Comparison of ENCODE assay signal across 19 mouse cellular contexts in genomic region chr4:129364379-129364778, GRCm38 (mm10). TPM values are rescaled to one million over a fixed set of nuclear protein-coding genes. Genes with fewer than 3 reads are reported as not detected.
DNase-seq lines count a peak whose midpoint lies in the region; ATAC-seq and TF ChIP-seq lines count a peak whose summit lies in the region.
"Had no signal": no experiment of that assay in that cellular context is flagged by ENCODE, and none has a peak within 500 bp of the region (broad histone marks: within the 10 kb centered on the region; RNA-seq: fewer than 3 reads in every experiment).

No protein-coding gene starts in this region.

- no peaks in the 10 kb centered on the region for H3K27me3 ChIP-seq in thymus, adult 2 months (ENCODE audit: control insufficient read depth, insufficient read depth, low read length)
- H3K27me3 ChIP-seq in forebrain, embryonic 15.5 days, result no peaks in the 10 kb centered on the region
- H3K27me3 ChIP-seq: forebrain, embryonic 13.5 days; hindbrain, embryonic 12.5 days had no signal

- no peak for ATAC-seq in forebrain, embryonic 15.5 days (replicated peaks)
- ATAC-seq: forebrain, embryonic 13.5 days; hindbrain, embryonic 16.5 days had no signal

- no peak for TF ChIP-seq POLR2A in thymus, adult 2 months (IDR thresholded peaks at IDR 0.05; ENCODE audit: control insufficient read depth, extremely low read depth, insufficient read depth, low read length, poor library complexity)

- WGBS in thymus, adult 2 months, result 86% methylated on average over 3 of the region's 3 CpGs
- 87% methylated on average over 3 of the region's 3 CpGs for WGBS in macrophage (ENCODE audit: missing documents)
- 92% methylated on average over 3 of the region's 3 CpGs for WGBS in forebrain, embryonic 15.5 days

- peak overlapping the region; percentile 28; the same call in 1 of the 2 replicates for H3K27ac ChIP-seq in thymus, adult 2 months (ENCODE audit: control insufficient read depth, insufficient read depth, low read length)
- 0 out of 2 replicates have a peak overlapping the region, but pooled peaks have one; percentile 58 for H3K27ac ChIP-seq in macrophage
- H3K27ac ChIP-seq in forebrain, embryonic 15.5 days (replicated peaks), result no peak overlapping the region
- H3K27ac ChIP-seq: embryonic facial prominence, embryonic 10.5 days; forebrain, embryonic 13.5 days; heart, embryonic 10.5 days; hindbrain, embryonic 12.5 days had no signal

- no peaks in the 10 kb centered on the region for H3K79me2 ChIP-seq in macrophage (ENCODE audit: inconsistent target)

- no peak overlapping the region for H3K4me2 ChIP-seq in forebrain, embryonic 15.5 days (replicated peaks)
- H3K4me2 ChIP-seq: forebrain, embryonic 13.5 days; hindbrain, embryonic 12.5 days had no signal

- DNase-seq in thymus, adult 2 months, result no peak
- no peak for DNase-seq in thymus, adult 18-20 months
- DNase-seq in T-cell, adult 2 months (ENCODE audit: low spot score), result peak; percentile 18
- no peak for DNase-seq in adrenal gland, postnatal 4 days (ENCODE audit: low spot score in 2 of 2)
- no peak for DNase-seq in gastrocnemius, postnatal 4 days (ENCODE audit: low spot score in 2 of 2)
- DNase-seq: cerebellum, adult 18-20 months; cerebellum, adult 9-11 months; gastrocnemius, postnatal 36 days; heart, adult 18-20 months; heart, postnatal 10 days; heart, postnatal 4 days had no signal

- no peak overlapping the region for H3K4me3 ChIP-seq in thymus, adult 2 months (ENCODE audit: control insufficient read depth, insufficient read depth, low read length)
- H3K4me3 ChIP-seq in macrophage (ENCODE audit: inconsistent target), result no peak overlapping the region
- no peak overlapping the region for H3K4me3 ChIP-seq in forebrain, embryonic 15.5 days
- H3K4me3 ChIP-seq: embryonic facial prominence, embryonic 10.5 days; forebrain, embryonic 13.5 days; heart, embryonic 10.5 days; hindbrain, embryonic 12.5 days had no signal

- peaks cover 9% of the 10 kb centered on the region for H3K4me1 ChIP-seq in thymus, adult 2 months (replicated peaks; ENCODE audit: control insufficient read depth, insufficient read depth, low read length)
- H3K4me1 ChIP-seq in forebrain, embryonic 15.5 days, result no peaks in the 10 kb centered on the region
- H3K4me1 ChIP-seq: embryonic facial prominence, embryonic 10.5 days; forebrain, embryonic 13.5 days; heart, embryonic 10.5 days; hindbrain, embryonic 12.5 days had no signal

- no peak for TF ChIP-seq CTCF in thymus, adult 2 months (IDR thresholded peaks at IDR 0.05; ENCODE audit: borderline replicate concordance, control insufficient read depth, extremely low read depth, insufficient read depth, low read length, poor library complexity)

- H3K9me3 ChIP-seq in forebrain, embryonic 15.5 days, result no peaks in the 10 kb centered on the region
- H3K9me3 ChIP-seq: embryonic facial prominence, embryonic 10.5 days; forebrain, embryonic 13.5 days; G1E; heart, embryonic 10.5 days; hindbrain, embryonic 12.5 days had no signal

- H3K36me3 ChIP-seq in thymus, adult 2 months (ENCODE audit: control insufficient read depth, insufficient read depth, low read length), result no peaks in the 10 kb centered on the region
- 0 out of 2 replicates have a peak, but pooled peaks cover 4% of the 10 kb centered on the region for H3K36me3 ChIP-seq in macrophage (ENCODE audit: inconsistent target)
- peaks cover 21% of the 10 kb centered on the region for H3K36me3 ChIP-seq in forebrain, embryonic 15.5 days
- H3K36me3 ChIP-seq: G1E had no signal

- no peak overlapping the region for H3K9ac ChIP-seq in forebrain, embryonic 15.5 days (replicated peaks)
- H3K9ac ChIP-seq: forebrain, embryonic 13.5 days; hindbrain, embryonic 12.5 days had no signal

RNA-seq across cellular contexts. Expression of gene Zbtb8a, which starts 13.5 kb away (rescaled TPM):
- polyA plus RNA-seq in thymus, adult 2 months (2012; rRNA removed), result 3.3 and 3.6 TPM in 2 replicates
- 10 to 100 TPM in 1 of 26 experiments, 1 to 10 TPM in 18, under 1 TPM in 6, not detected in 1; 0.48 to 25.4 (median 2.1) TPM for total RNA-seq in macrophage (2018; cell fraction: chromatin; rRNA removed)
- total RNA-seq in macrophage (2018; cell fraction: cytosol; rRNA removed), result 1 to 10 TPM in 25 of 26 experiments, under 1 TPM in 1; 0.61 to 8.0 (median 3.0) TPM
- total RNA-seq in macrophage (2018; cell fraction: nucleus; rRNA removed), result 10 to 100 TPM in 1 of 26 experiments, 1 to 10 TPM in 23, under 1 TPM in 2; 0.36 to 21.3 (median 2.9) TPM
- polyA plus RNA-seq in macrophage (2018), result 2.0 to 3.6 TPM (median 3.3 TPM) in 3 replicates
- polyA plus RNA-seq in forebrain, embryonic 15.5 days (2015; fragmentation: Nextera tagmentation; extraction: Ambion mirVana), result 16.1 and 17.8 TPM in 2 replicates
- 10 to 100 TPM; 12.2 to 14.0 TPM for total RNA-seq in adrenal gland, postnatal 4 days (2021)
- 1 to 10 TPM; 6.7 to 7.5 TPM for total RNA-seq in gastrocnemius, postnatal 4 days (2021)

RNA-seq across cellular contexts. Expression of gene Zbtb8os, which starts 28.9 kb away (rescaled TPM):
- polyA plus RNA-seq in thymus, adult 2 months (2012; rRNA removed), result 14.3 and 14.4 TPM in 2 replicates
- total RNA-seq in macrophage (2018; cell fraction: chromatin; rRNA removed), result 10 to 100 TPM in 14 of 26 experiments, 1 to 10 TPM in 12; 1.3 to 30.9 (median 12.2) TPM
- 10 to 100 TPM; 35.0 to 63.2 (median 45.2) TPM for total RNA-seq in macrophage (2018; cell fraction: cytosol; rRNA removed)
- 10 to 100 TPM in 17 of 26 experiments, 1 to 10 TPM in 9; 4.9 to 27.8 (median 11.8) TPM for total RNA-seq in macrophage (2018; cell fraction: nucleus; rRNA removed)
- polyA plus RNA-seq in macrophage (2018), result 45.1 to 98.1 TPM (median 63.4 TPM) in 3 replicates
- 28.7 and 29.1 TPM in 2 replicates for polyA plus RNA-seq in forebrain, embryonic 15.5 days (2015; fragmentation: Nextera tagmentation; extraction: Ambion mirVana)
- total RNA-seq in adrenal gland, postnatal 4 days (2021), result 10 to 100 TPM; 51.1 to 52.2 TPM
- total RNA-seq in gastrocnemius, postnatal 4 days (2021), result 10 to 100 TPM; 28.2 to 28.8 TPM

RNA-seq across cellular contexts. Expression of gene Rbbp4, which starts 29.2 kb away (rescaled TPM):
- polyA plus RNA-seq in thymus, adult 2 months (2012; rRNA removed), result 55.5 and 61.0 TPM in 2 replicates
- 10 to 100 TPM; 22.3 to 88.2 (median 54.0) TPM for total RNA-seq in macrophage (2018; cell fraction: chromatin; rRNA removed)
- 10 to 100 TPM; 41.6 to 71.5 (median 56.7) TPM for total RNA-seq in macrophage (2018; cell fraction: cytosol; rRNA removed)
- total RNA-seq in macrophage (2018; cell fraction: nucleus; rRNA removed), result 10 to 100 TPM; 23.9 to 80.2 (median 44.0) TPM
- 32.9 to 76.1 TPM (median 53.5 TPM) in 3 replicates for polyA plus RNA-seq in macrophage (2018)
- polyA plus RNA-seq in forebrain, embryonic 15.5 days (2015; fragmentation: Nextera tagmentation; extraction: Ambion mirVana), result 434 and 436 TPM in 2 replicates
- total RNA-seq in adrenal gland, postnatal 4 days (2021), result 100 to 1,000 TPM; 188 to 206 TPM
- total RNA-seq in gastrocnemius, postnatal 4 days (2021), result 100 to 1,000 TPM; 166 to 179 TPM
